Mouse (Mus musculus) G1E (cell line): Measurements from ENCODE around the gene Tssk2.

ENCODE experiments used
- CTCF ChIP-seq: IDR thresholded peaks from 2 replicates; pipeline ENCODE4 v1.5.1; 2012; ENCODE audit warnings: low read depth, low read length, inconsistent platforms, mixed read lengths
- GATA1 ChIP-seq: IDR thresholded peaks from 2 replicates; pipeline ENCODE4 v1.6.1; 2012; ENCODE audit warnings: borderline replicate concordance, low read length, inconsistent platforms, mixed read lengths
- POLR2AphosphoS5 ChIP-seq: IDR thresholded peaks from 2 replicates; pipeline ENCODE4 v1.6.1; 2012; ENCODE audit warnings: low read depth, low read length, inconsistent platforms; ENCODE audit not compliant: insufficient replicate concordance

- TF ChIP-seq CTCF (no peak), GATA1 (no peak), POLR2AphosphoS5 (no peak)
Observed at GRCm38 (mm10) chr16:17892606-17893005, 5.8 kb upstream of the Tssk2 start.
